Mouse (Mus musculus) brain, adult 2 months (tissue): ENCODE data around the gene Prkn.

ENCODE experiments used
- DNase-seq: peaks from one replicate; pipeline ENCODE4 v3.0.0; 2011; ENCODE audit warnings: low read depth, low spot score

Gene Prkn

DNA sequence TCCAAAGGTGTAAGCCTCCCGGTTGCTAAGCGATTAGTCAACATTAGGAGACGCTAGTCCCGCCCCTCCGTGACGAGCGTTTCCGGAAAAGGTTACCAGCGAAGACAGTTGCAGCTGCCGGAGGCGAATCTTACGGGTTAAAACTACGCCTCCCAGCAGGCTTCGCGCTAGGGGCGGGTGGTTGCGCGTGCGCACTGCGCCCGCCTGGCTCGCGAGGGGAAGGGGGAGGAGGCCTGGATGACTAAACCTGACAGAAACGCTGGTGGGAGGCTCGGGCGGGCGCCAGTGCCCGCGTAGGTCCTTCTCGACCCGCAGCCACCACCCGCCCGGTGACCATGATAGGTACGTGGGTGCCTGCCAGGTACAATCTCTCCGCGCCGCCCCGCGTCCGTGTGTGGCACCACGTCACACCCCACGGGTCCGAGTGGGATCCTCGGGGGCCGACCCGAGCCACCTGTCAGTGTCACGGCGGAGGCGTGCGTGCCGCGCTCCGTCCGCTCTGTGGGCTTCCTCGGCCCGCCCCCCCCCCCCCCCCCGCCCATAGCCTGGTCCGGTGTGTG lies at the start of gene Prkn, which contains the start of gene Pacrg:
TSS of gene Prkn (plus strand) at position 237 of the 560 bp plus-strand sequence.
TSS of gene Pacrg (minus strand) at position 164 of the 560 bp plus-strand sequence.
- DNase-seq = peak; percentile 99

DNA sequence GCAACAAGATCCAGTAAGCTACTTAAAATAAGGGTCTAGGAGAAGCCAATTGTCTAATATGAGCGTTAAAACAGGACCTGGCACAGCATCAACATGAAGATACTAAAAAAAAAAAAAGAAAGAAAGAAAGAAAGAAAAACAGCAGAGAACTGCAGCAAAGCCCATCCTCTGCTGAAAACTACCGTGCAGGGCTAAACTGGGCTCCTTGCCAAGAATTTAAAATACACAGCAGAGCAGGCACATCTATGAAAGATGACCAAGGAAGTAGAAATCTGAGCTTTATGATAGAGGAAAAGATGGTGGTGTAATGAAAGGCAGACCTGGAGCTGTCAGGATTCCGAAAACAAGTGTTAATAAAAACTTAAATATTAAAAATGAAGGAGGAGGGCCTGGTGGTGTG lies 48.5 kb upstream of the Prkn start:
- DNase-seq = peak; percentile 54

DNA sequence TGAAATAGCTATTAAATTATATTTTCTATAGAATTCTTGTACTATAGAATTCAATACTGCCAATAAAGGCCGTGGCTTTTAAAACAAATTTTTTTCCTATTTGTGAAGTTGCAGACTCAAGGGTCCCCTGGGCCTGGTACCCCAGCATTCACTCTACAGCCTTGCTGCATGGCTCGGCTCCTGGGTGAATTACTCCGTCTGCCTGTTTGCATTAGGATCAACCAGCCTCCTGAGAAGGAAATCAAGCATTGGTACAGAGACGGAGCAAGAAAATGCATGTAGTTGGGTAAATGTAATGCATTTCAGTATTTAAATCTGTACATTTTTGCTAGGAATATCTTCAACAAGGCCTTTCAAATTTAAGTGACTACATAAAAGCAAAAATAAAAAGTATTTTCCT lies 33.5 kb upstream of the Prkn start:
- peak; percentile 20 for DNase-seq

DNA sequence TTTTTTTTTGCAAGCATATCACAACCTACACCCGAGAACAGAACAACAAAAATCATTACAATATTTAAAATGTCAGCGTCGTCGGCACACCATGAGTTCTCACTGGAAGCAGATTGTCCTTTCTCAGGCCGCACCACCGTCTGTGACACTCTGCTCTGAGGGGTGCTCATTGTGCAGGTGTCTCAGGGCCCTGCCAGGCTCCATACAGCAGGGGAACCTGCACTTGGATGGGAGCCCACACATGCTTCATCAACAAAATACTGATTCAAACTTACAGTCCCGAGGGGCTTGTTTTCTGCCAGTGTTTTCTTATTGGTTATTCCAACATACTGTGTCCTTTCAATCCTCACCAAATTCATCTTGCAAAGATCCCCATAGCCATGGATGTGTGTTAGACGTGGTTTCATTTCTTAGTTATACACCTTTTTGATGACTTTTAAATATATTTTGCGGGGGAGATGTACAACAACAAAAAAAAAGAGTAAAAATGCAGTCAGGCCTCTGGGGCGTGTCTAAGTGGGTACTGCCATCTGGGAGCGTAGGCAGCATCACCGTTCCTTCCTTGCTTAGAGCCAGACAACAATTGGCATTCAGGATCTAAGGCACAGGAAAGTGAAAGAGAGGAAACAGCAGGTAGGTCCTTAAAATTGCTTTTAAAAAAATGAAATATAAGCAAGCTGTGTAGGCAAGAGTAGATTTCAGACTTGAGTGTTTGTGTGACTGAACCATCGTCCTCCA lies 32.8 kb upstream of the Prkn start:
- DNase-seq = peak; percentile 83

DNA sequence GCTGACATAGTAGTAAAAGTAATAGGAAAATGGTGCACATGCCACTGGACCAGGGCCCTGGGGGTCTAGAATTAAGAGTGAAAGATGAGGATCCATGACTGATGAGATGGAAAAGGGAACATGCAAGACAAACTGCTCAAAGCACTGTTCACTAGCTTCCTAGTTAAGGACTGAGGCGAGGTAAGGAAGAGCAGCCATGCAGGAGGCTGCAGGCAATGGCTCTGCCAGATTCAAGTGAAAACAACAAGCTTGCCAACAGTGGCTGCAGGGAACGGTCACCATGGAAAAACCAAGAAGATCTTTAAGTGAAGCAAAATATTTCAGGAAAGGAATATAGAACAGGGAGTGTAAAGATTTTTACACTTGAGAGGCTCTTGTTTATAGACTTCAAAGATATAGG lies 31.6 kb upstream of the Prkn start:
- DNase-seq = peak; percentile 36

DNA sequence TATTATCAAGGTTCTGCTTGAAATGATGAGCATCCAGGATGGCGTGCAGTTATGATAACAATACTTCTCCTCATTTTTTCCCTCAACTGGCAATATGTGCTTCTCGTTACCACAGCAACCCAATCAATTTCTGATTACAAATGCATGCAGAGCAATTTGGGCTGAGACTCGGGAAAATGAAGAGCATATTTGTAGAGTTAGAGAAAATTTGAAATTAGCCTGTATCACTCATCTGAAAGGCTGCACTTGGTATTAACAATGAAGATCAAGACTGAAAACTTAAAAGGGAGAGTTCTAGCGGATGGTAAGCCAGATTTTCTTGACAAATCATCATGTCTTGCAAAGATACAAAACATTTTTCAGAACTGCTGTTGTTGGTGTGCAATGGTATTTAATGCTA lies 21.2 kb upstream of the Prkn start:
- DNase-seq = peak; percentile 29

DNA sequence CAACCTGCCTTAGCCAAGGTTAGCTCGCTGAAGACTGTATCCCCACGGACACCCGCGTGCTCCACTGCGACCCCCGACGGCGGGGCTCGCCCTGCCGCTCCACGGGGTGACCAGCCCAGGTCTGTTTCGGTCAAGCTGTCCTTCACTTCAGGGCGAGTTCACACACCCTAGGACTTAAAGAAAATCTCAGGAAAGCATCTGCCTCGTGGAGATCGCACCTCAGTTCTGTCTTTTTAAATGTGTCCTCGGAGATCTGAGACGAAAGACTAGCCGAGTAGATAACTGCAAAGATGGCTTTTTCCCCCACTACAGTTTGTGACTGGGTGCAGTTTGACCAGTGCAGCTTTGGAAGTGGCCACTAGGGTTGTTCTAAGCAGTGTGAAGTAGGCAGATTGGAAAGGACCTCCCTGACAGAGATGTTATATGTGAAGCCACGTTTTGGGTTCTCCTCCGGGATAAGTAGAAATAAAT lies 582 bp downstream of the Prkn start:
- DNase-seq = peak; percentile 89

DNA sequence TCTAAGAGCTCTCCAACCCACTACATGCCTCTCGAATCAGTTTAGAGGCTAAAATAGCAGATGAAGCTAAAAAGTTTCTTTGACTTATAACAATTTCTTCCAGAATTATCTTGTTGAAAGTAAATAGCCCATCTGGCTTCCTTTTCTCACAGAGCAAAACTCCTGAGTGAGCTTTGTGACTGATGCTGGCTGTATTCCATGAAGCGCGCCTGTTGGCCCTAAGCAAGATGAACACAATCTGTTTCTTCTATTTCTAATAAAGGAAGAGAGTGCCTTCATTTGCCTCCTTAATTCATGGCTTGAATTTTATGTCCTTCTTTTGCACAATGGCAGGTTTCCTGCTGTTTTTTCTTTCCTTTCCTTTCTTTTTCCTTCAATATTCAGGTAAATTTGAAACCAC lies 14.0 kb downstream of the Prkn start:
- DNase-seq = peak; percentile 92

DNA sequence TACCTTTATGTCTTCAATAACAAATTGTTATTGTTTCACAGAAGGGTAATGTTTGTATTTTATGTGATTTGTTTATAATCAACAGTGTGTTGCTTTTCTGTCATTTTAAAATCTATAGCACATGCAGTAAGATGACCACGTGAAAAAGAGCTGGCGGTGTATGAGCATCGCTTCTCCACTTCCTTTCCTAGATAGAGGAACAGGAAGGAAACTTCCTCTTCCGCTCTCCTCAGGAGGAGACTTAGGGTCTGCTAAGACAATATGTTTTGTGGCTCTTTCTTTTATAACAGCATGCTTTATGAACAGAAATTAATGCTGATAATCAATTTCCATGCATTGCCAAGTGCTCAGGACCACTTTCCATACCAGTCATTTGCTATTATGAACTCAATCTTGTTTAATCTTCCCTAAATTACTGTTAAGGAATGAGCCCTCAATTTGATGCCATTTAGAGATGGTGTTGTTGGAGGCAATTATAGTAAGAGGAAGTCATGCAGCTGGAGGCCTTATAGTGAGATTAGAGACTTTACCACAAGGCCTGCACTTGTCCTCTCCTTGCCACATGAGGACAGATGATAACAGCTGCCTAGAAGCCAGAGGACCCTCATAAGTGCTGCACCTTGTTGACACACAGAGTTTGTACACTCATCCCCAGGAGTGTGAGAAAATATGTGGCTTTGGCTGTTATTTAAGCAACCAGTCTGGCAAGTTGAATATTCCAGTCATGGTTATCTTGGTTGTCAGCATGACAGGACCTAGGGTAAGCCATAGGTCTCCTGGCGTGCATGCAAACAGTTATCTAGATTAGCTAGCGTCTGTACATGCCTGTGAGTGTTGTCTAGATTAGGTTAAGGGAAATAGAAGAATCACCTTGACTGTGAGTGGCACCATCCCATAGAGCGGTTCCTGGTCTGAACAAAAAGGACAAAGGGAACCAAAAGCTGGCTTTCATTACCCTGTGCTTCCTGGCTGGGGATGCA lies 34.3 kb downstream of the Prkn start:
- DNase-seq = no peak

DNA sequence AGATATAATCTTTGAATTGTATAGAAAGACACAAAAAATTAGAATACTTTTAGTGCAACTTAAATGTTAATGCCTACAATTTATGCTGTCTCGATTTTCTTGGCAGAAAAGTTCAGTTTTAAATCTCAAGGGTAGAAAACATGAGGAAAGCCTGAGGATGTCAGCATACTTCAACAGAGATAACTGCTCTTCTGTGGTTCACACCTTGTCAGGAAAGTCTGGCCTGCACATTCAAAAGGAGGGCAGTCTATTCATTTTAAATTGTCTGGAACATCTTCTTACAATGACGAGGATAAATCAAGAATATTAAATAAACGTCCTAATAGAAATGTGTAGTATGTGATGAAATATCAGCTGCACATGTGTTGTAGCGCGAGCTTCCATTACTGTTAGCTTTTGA lies 38.8 kb downstream of the Prkn start:
- no peak for DNase-seq

DNA sequence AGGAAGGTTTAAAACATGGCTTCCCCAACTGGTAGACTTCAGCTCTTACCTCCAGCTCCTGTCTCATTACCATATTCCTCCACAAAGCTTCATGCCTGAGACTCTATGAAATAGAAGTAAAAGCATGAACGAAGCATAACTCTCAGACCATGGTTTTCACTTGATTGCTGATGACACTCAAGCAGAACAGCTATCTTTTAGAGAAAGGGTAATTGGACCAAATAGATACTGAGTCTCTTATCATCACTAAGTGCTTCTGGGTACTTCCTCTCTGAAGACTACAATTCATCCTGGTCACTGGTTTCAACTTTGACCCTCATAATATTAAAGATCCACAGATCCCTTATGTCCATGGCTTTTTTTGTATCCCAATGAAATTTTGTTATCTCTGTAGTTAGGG lies 42.1 kb downstream of the Prkn start:
- no peak for DNase-seq

DNA sequence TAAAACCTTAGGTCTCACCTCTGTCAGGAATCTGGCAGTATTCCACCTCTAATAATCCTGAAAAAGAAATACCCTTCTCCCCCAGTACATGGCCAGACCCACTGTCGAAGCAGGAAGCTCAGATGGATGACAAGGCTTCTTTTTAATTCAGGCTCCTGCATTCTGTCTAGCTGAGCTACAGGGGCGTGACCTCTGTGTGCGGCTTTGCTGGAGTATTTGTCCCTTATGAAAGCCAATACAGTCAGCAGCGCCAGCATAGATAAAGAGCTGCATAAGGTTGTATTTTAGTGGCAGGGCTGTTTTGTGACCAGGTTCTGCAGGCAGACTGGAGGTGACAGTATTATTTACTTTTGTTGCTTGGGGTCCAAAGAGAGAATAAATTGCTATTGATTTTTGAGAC lies 47.7 kb downstream of the Prkn start:
- DNase-seq = no peak

DNA sequence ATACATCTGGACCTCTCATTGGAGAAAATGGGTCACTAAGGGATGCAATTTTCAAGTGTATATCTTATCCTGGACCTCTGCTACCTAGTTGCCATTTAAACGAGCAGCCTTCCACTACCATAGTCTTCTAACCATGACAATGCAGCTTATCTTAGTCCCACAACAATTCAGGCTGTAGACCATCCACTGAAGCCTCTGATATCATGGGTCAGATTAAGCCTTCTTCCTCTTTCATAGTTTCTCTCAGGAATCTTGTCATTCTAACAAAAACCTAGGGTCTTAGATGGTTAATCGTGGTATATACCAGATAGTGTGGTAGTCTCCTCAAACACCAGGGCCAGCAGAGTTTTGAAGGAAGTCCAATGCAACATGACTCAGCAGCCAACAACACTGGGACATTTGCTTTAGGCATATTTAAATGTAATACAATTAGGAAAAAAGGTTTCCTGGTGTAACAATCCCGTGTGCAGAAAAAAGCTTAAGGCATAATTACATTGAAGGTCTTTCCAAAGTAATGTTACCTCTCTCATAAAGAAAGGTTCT lies 61.6 kb downstream of the Prkn start:
- DNase-seq = no peak

DNA sequence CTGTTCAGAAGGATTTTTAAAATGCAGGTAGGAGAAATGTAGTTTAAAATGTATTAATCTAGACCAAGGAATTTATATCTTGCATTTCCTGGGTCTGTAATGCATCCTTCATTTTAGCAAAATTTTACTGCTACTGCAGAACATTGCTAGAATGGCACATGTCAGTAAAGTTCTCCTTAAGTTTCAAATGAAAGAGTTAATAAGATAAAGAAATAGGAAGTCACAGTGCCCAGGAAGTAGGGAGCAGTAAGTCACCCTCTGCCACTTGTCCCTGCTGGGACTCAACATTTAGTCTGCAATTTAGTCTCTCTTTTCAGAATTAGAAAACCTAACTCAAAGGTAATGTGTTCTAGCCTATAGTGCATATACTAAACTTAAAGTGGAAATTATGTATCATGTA lies 96.5 kb downstream of the Prkn start:
- no peak for DNase-seq

DNA sequence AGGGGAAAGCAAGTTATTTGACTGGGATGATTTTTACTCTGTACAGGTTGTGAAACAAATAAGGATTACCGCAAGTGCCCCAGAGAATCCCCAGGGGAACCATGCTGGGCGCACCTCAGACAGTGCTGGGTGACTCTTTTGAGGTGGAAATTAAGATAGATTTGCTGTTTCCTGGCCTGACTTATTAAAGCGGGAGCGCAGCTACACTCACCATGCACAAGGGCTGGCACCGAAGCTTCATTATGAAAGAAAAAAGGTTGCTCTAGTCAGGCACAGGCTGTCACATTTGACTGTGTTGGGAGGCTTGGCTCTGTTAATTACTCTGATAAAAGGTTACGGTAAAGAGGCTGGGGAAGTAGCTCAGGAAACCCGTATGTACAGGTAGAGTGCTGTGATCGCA lies 97.7 kb downstream of the Prkn start:
- peak; percentile 41 for DNase-seq

DNA sequence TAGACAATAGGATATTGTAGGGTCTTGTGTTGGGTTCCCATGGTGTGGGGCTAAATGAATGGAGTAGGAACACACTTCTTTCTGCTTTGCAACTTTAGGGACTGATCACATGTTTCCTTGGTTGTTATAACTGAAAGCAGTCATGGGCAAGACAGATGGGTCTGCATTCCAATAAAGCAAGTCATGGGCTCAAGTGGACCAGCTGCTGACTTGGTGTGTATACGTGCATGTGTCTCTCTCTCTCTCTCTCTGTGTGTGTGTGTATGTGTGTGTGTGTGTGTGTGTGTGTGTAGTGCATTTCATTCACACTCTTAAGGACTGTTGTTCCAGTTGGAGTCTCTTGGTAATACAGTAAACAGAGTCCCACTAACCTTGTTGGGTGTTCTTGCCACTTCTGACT lies 98.6 kb downstream of the Prkn start:
- no peak for DNase-seq

DNA sequence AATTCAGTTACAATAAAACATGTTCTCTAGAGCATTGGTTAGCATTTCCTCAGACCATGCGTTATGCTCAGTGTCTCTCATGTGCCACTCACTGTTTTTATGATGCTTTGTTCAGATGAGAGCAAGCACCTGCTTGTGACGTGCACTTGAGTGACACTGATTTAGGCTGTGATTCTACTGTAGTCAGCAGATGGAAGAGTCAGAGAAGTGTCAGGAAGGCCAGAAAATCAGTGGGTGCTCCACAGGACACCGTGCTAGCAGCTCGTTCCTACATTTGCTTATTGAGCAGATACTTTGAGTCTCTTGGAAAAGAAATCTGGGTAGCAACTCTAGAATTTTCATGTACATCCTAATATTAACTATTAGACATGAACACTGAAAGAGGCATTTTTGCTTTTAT lies 106.4 kb downstream of the Prkn start:
- peak; percentile 92 for DNase-seq

DNA sequence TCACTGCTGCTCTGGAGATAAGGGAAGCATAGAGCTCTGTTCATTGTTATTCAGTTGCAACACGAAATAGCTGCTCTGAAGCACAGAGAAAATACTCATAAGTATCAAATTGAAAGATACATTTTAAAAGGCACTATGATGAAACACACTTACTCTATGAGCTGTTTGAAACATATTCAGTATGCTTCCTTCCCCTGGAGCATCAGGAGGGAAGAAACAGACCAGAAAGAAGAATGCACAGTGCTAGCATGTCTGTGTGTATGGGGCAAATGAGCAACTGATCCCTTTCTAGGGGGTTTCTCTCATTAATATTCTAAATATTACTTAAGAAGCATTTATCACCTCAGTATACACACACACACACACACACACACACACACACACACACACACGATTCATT lies 107.4 kb downstream of the Prkn start:
- no peak for DNase-seq

DNA sequence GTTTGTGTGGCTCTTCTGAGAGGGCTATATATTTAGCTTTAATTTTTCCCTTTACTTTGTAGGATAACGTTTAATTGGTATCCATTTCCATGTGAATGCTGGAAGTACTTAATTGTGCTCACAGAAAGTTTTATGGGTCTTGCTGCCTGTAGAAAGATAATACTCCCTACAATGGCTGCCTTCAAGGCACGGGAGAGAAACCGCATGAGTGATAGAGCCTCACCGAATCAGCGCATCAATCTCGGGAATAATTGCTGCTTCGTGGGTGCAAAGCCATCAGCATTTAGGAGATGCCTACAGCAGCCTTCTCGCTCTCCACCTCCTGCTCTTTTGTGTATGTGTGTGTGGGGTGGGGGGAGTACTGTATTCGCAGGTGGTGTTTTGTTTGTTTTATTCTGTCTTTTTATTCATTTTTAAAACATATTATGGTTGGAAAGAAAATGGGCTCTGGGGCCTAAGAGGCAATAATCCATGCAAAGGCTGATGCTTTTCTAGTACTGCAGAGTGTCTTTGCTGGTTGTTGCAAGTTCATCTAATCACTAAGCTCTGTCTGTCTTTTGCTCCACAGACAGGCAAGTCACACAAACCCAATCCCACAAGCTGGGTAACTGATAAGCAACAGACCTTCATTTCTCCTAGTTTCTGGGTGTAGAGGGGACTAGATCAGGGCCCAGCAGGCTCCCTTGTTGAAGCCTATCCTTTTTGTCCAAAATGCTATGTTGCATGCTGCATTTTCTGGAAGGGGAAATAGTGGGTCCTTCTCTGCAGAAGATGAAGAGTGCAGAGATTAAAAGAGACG lies 119.1 kb downstream of the Prkn start:
- DNase-seq = no peak

DNA sequence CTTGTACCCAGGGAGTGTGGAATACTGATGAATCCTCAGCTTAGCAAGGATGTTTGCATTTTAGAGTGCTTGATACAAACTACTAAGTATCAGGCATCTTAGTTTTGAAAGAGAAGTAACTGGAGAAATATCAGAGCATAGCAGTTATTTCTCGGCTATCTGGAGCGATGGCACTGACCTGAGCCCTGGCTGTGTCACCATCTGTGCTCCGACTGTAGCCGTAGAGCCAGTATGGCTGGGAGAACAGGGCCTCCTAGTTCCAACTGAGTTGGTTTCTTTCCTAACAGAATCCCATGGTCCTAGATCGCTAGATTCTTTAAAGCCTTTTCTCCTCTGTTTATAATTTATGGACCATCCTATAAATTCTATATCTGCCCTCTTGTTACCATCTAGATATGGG lies 122.0 kb downstream of the Prkn start:
- peak; percentile 95 for DNase-seq

DNA sequence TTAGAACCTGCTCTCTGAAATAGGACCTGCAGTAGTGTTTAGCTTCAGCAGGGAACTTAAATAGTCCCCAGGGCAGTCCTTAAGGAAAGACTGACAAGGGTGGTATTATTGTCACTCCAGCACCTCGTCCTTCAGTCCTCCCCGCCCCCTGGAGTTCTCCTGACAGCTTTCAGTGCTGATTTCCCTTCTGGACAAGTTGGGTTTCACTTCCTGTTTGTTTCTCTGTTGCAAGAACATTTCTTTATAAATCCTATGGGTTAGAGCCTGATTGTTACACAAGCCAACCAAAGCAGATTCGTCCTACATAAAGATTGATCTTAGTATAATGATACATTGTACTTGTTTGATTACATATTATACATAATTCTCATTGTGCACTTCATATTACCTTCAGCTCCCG lies 142.0 kb downstream of the Prkn start:
- DNase-seq = no peak
